Mouse (Mus musculus) kidney, adult 2 months (tissue): ENCODE measurements around the gene Ddx23. TPM values are rescaled to one million over a fixed set of nuclear protein-coding genes. Genes with fewer than 3 reads are reported as not detected.

Experiments used
- DNase-seq: peaks from one replicate; pipeline ENCODE4 v3.0.0; 2021
- H3K27ac ChIP-seq: fragments of 200-500 bp; 2 replicates; pipeline ENCODE4 v1.5.1; 2012; ENCODE audit warnings: low read depth, low read length, control low read depth, inconsistent platforms; ENCODE audit not compliant: insufficient read depth
- H3K27me3 ChIP-seq: fragments of 200-500 bp; replicated peaks from 2 replicates; pipeline ENCODE4 v1.6.1; 2012; ENCODE audit warnings: mild to moderate bottlenecking, moderate library complexity, low read length, inconsistent platforms; ENCODE audit not compliant: control insufficient read depth, insufficient read depth
- H3K36me3 ChIP-seq: fragments of 200-500 bp; 2 replicates; pipeline ENCODE4 v1.6.1; 2012; ENCODE audit warnings: mild to moderate bottlenecking, moderate library complexity, low read length, inconsistent platforms; ENCODE audit not compliant: control insufficient read depth, insufficient read depth
- H3K4me1 ChIP-seq: fragments of 200-500 bp; 2 replicates; pipeline ENCODE4 v1.6.1; 2011; ENCODE audit warnings: low read length; ENCODE audit not compliant: control insufficient read depth, insufficient read depth
- H3K4me3 ChIP-seq: fragments of 200-500 bp; 2 replicates; pipeline ENCODE4 v1.5.1; 2011; ENCODE audit warnings: mild to moderate bottlenecking, low read depth, low read length, control low read depth; ENCODE audit not compliant: insufficient read depth
- CTCF ChIP-seq: fragments of 200-500 bp; conservative IDR thresholded peaks from 2 replicates; pipeline ENCODE4 v1.5.1; 2011; ENCODE audit warnings: low read depth, mild to moderate bottlenecking, control low read depth, low read length, moderate library complexity, mixed read lengths; ENCODE audit not compliant: insufficient read depth, insufficient read length
- POLR2A ChIP-seq: fragments of 200-500 bp; IDR thresholded peaks from one replicate; pipeline ENCODE4 v1.6.1; 2011; ENCODE audit warnings: low read depth, low read length, control low read depth
- WGBS: fragments of 180-500 bp; shearing (Covaris S2); methylation state at CpG from one replicate; pipeline ENCODE4 v1.1.7; 2018; 5-methylcytosine and 5-hydroxymethylcytosine counted together
- polyA plus RNA-seq: library from polyadenylated mRNA; depleted of rRNA; stranded (reverse); fragments of >200 nt; gene quantifications from 2 replicates; pipeline ENCODE4 v1.2.3, GENCODE M21; 2012; rRNA removed

The Ddx23 gene
- polyA plus RNA-seq, 1 experiment: 23.8 TPM

DNA sequence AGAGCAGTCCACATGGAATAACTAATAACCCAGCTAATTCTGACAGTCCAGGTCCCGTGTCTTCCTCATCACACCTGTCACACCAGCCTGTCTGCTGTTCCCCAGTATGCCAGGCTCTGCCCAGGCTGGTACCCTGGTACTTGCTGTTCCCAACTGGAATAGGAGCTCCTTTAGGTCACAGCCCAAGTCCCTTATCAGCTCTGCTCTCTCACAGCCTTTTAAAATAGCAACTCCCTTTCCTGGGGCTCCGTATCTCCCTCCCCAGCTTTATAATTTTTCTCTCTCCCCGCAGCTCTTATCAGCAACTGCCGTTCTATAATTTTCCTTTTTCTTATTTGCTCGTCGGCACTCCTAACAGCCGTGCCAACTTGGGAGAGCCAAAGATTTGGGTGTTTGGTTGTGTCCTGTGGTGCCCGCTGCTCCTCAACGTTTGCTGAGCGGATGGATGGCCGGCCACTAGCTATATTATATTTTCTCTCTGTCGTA lies 56.6 kb downstream of the Ddx23 start:
- Histone ChIP-seq H3K27me3 (no peaks in the 10 kb centered on the region), H3K4me3 (no peak overlapping the region; the same call in 1 of the 2 replicates), H3K4me1 (peaks cover 9% of the 10 kb centered on the region), H3K27ac (peak overlapping the region; percentile 85), H3K36me3 (no peaks in the 10 kb centered on the region)
- TF ChIP-seq POLR2A (no peak), CTCF (no peak)
- DNase-seq: no peak
- WGBS: 53% methylated on average over 12 of the region's 12 CpGs

GRCm38 (mm10) chr15:98604041-98604575 lies 58.6 kb downstream of the Ddx23 start:
- TF ChIP-seq POLR2A: no peak
- no peak for TF ChIP-seq CTCF
- peak overlapping the region; percentile 46; the same call in 1 of the 2 replicates for H3K4me3 ChIP-seq
- 65% methylated on average over 24 of the region's 24 CpGs for WGBS
- peak; percentile 53 for DNase-seq
- H3K4me1 ChIP-seq: peaks cover 9% of the 10 kb centered on the region
- H3K27ac ChIP-seq: peak overlapping the region; percentile 85
- H3K36me3 ChIP-seq: no peaks in the 10 kb centered on the region
- no peaks in the 10 kb centered on the region for H3K27me3 ChIP-seq

DNA sequence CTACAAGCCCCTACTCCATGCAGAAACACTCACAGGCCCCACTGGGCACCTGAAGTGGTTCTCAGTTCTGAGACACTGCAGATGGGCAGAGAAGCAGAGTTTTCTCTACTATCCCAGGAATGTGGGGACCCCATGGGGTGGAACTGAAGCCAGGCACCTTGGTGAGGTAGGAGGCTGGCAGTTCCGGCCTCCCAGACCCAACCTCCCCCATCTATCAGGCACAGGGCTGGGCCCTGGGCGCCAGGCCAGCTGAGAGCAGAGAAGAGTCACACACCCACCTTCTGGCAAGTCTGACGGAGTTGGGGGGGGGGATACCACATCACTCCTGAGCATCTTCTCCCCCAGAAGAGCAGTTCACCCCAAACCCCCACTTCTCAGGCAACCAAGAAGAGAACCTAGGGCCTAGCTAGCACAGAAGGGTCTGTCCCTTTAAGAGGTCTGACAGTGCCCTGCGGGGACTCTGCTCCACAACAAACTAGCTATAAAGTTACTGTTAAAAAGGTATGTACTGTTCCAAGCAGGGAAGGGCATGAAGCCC lies 59.7 kb downstream of the Ddx23 start:
- DNase-seq: peak; percentile 56
- TF ChIP-seq POLR2A (no peak), CTCF (no peak)
- H3K27me3 ChIP-seq: no peaks in the 10 kb centered on the region
- no peaks in the 10 kb centered on the region for H3K36me3 ChIP-seq
- peaks cover 9% of the 10 kb centered on the region for H3K4me1 ChIP-seq
- H3K4me3 ChIP-seq: peak overlapping the region; percentile 46
- H3K27ac ChIP-seq: peak overlapping the region; percentile 85
- 13% methylated on average over 4 of the region's 4 CpGs for WGBS

DNA sequence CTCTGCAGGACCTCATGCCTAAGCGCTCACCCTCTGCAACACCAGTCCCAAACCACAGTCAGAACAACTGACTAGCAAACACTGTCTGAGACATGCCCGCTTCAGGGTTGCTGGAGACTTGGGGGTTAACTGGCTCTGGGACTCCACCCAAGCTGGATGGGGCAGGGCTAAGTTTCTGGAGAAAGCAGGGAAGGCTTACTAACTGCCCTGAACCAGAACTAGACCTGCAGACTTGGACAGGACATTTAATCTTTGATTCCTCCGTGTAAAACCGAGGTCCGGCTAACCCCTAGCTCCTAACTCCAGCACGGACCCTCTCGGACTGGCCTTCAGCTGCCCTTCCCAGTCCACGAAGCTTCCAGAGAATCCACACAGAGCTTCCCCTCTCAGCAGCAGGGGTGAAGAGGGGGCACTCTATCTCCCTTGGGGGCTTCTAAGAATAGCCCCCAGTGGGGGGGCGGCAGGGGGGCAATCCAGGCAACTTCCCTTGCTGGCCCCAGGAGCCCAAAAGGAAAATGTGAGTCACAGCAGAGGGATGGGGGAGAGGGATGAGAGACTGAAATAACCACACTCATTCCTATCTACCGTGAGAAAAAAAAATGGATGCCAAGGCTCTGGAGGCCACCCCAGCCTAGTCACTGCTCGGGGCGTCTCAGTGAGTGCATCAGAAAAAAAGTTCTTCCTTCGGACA lies 60.4 kb downstream of the Ddx23 start:
- Histone ChIP-seq H3K4me1 (peaks cover 9% of the 10 kb centered on the region), H3K27ac (peak overlapping the region; percentile 85), H3K4me3 (peak overlapping the region; percentile 46), H3K36me3 (no peaks in the 10 kb centered on the region), H3K27me3 (no peaks in the 10 kb centered on the region)
- DNase-seq: peak; percentile 56
- TF ChIP-seq CTCF (no peak), POLR2A (no peak)
- 16% methylated on average over 13 of the region's 13 CpGs for WGBS

DNA sequence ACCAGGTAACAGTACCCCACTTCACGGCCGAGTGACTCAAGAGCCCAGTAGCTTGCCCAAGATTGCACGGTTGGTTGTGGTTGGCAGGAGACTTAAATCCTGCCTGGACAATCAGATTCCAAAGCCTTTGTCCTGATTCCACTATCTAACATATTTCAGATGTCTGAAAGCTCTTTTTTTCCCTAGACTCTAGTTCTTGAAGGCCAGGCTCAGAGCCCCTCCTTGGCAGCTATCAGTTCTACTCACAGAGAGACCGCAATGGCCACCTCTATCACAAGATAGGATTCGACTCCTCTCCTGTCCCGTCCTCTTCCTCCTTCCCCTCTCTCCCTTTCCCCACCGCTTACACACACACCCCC lies 60.9 kb downstream of the Ddx23 start:
- Histone ChIP-seq H3K27me3 (no peaks in the 10 kb centered on the region), H3K27ac (peak overlapping the region; percentile 85), H3K36me3 (no peaks in the 10 kb centered on the region), H3K4me1 (peaks cover 9% of the 10 kb centered on the region), H3K4me3 (peak overlapping the region; percentile 46)
- no peak for DNase-seq
- no peak for TF ChIP-seq CTCF
- no peak for TF ChIP-seq POLR2A
- WGBS: 29% methylated on average over 7 of the region's 7 CpGs

- Histone ChIP-seq H3K4me3 (no peak overlapping the region), H3K27ac (no peak overlapping the region), H3K27me3 (no peaks in the 10 kb centered on the region), H3K36me3 (peaks cover 3% of the 10 kb centered on the region), H3K4me1 (peaks cover 8% of the 10 kb centered on the region)
- no peak for TF ChIP-seq POLR2A
- no peak for TF ChIP-seq CTCF
- 66% methylated on average over 12 of the region's 12 CpGs for WGBS
- DNase-seq: no peak
Observed at GRCm38 (mm10) chr15:98600036-98600709, 62.5 kb downstream of the Ddx23 start.

DNA sequence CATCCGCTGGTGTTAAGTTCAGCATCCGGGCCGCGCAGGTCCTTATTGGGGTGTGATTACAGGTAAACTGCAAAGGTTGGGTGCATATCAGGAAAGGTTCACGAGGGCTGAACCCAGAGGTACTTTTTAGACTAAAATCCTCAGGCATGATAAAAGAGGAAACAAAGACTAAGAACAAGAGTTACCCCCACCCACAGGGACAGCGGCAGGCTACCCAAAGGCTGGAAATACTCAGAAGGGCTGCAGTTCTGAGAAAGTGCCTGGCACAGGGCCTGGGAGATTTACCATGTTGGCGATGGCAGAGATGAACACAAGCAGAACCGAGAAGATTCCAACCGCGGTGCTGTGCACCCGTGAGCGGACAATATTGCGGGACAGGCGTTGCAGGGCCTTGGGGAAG lies 66.1 kb downstream of the Ddx23 start:
- Histone ChIP-seq H3K4me3 (no peak overlapping the region), H3K4me1 (peaks cover 7% of the 10 kb centered on the region; the same call in 1 of the 2 replicates), H3K27ac (no peak overlapping the region), H3K36me3 (peaks cover 9% of the 10 kb centered on the region), H3K27me3 (no peaks in the 10 kb centered on the region)
- no peak for TF ChIP-seq POLR2A
- TF ChIP-seq CTCF: no peak
- 91% methylated on average over 14 of the region's 14 CpGs for WGBS
- DNase-seq: no peak

Other genes starting within 250 kb of the Ddx23 start
- not detected in 2 replicates for gene Olfr282, start 231.7 kb downstream of the Ddx23 start, polyA plus RNA-seq
- not detected in 2 replicates for gene Olfr281, start 210.3 kb downstream of the Ddx23 start, polyA plus RNA-seq
- gene OR5BS1P, start 193.0 kb downstream of the Ddx23 start, polyA plus RNA-seq: not detected in 2 replicates
- not detected in 2 replicates for gene Lalba, start 180.2 kb downstream of the Ddx23 start, polyA plus RNA-seq
- not detected in 2 replicates for gene Olfr279, start 170.5 kb downstream of the Ddx23 start, polyA plus RNA-seq
- 32.0 and 33.1 TPM in 2 replicates for gene Kansl2, start 128.6 kb downstream of the Ddx23 start, polyA plus RNA-seq
- 10.0 and 11.0 TPM in 2 replicates for gene Ccnt1, start 92.0 kb downstream of the Ddx23 start, polyA plus RNA-seq
- 1.0 and 1.1 TPM in 2 replicates for gene 4930415O20Rik, start 91.9 kb downstream of the Ddx23 start, polyA plus RNA-seq
- gene Adcy6, start 52.8 kb downstream of the Ddx23 start, polyA plus RNA-seq: 98.7 and 104 TPM in 2 replicates
- 20.2 and 21.7 TPM in 2 replicates for gene Cacnb3, start 32.1 kb downstream of the Ddx23 start, polyA plus RNA-seq
- 2.2 and 2.8 TPM in 2 replicates for gene Rnd1, start 14.6 kb upstream of the Ddx23 start, polyA plus RNA-seq
- gene Ccdc65, start 45.3 kb upstream of the Ddx23 start, polyA plus RNA-seq: 0.42 and 0.60 TPM in 2 replicates
- 9.3 and 10.1 TPM in 2 replicates for gene Fkbp11, start 65.3 kb upstream of the Ddx23 start, polyA plus RNA-seq
- 114 and 143 TPM in 2 replicates for gene Arf3, start 100.3 kb upstream of the Ddx23 start, polyA plus RNA-seq
- gene Wnt10b, start 115.3 kb upstream of the Ddx23 start, polyA plus RNA-seq: 0.22 and 0.25 TPM in 2 replicates
- gene Wnt1, start 127.0 kb upstream of the Ddx23 start, polyA plus RNA-seq: 0.04 TPM in 1 of 2 replicates, not detected in the other
- 12.1 and 12.3 TPM in 2 replicates for gene Ddn, start 146.6 kb upstream of the Ddx23 start, polyA plus RNA-seq
- gene Prkag1, start 168.6 kb upstream of the Ddx23 start, polyA plus RNA-seq: 68.9 and 72.7 TPM in 2 replicates
- gene Kmt2d, start 208.3 kb upstream of the Ddx23 start, polyA plus RNA-seq: 18.8 and 20.8 TPM in 2 replicates
- gene Rhebl1, start 231.6 kb upstream of the Ddx23 start, polyA plus RNA-seq: 6.4 and 7.1 TPM in 2 replicates
- gene Dhh, start 235.6 kb upstream of the Ddx23 start, polyA plus RNA-seq: 1.2 and 1.5 TPM in 2 replicates